Mouse (Mus musculus): ENCODE results near the gene Abhd10. TPM values are rescaled to one million over a fixed set of nuclear protein-coding genes. Genes with fewer than 3 reads are reported as not detected.

Gene Abhd10
- total RNA-seq, 2 experiments from 2014 or later = 18.2 to 25.0 TPM

DNA sequence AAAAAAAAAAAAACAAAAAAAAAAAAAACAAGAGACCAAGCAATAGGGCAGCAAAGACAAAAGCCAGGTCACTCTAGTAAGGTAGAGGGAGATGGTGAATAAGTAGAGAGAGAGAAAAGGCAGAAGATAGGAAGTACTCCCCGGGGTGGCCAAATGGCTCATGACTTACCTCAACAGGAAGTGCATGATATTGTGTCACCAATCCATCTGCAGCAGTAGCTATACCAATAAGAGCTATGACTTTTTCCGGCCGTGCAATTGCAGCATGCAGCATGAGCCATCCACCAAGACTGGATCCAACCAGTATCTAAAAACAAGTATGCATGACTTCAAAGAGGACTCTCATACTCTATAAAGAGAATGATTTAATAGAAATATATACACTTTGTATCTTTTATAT, 6.0 kb downstream of the Abhd10 start:
- ATAC-seq (replicated peaks; ENCODE audit: poor library complexity) = peak; percentile 92

DNA sequence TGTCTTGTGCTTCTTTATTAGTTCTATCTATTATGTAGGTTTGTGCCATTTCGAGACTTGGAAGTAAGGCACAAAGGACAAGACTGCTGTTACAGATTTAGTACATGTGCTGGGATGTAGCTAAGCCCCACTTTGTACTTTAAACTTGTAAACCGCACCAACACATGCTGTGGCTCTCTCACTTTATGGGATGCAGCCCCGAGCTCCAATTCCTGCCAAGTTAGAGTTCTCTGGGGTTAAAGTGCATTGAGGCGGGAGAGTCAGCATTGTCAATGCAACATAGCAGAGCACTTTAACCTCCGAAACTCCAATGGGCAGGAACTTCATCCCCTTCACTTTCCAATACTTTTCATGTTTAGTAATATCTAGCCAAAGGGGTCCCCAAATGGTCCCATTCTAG, 13.6 kb downstream of the Abhd10 start:
- no peak for ATAC-seq (replicated peaks; ENCODE audit: poor library complexity)

DNA sequence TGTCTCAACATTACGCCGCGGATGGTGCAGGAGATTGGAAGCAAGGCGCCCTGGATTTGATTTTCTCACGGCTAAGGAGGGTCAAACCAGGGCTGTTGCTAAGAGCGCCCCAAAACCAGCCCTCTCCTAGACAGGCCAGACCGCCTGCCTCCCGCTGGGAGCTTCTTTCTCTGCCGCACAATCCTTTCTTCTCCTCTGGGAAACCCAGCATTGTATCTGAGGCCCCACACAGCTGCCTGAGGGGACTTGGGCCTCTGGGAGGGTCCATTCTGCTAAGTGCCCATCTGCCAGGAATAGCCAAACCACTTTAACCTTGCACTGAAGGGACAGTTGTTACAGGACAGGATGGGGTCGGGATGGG, 18.0 kb downstream of the Abhd10 start:
- no peak for ATAC-seq (replicated peaks; ENCODE audit: poor library complexity)

DNA sequence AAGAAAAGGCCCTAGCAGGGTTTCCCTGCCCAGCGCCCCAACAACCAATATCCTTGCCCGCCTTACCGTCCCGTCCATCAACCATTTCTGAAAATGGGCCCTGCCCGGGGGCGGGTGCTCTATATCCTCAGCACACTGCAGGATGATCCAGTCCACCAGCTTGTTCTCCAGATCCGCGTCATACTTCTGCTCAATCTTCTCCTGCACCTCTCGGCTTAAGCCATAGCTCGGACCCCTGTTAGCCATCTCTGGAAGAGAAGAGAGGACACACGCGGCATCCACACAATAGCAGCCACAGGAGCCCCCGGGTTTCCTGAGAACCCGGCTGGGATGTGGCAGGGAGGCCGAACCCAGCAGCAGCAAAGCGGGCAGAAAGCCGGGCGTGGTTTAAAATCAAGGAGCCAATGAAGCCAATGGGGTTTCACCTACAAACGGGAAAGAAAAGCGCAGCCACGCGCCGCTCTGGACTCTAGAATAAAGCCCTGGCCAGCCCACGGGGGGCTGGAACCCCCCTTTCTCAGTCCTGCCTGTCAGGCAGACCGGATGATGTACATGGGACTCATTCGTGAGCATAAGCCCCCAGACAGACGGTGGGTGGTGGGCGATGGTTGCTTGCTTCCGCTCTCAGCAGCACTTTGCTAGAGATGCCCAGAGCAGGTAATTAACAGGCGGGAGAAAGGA, 18.6 kb downstream of the Abhd10 start, which contains the start of gene Tagln3:
Gene Tagln3 (minus strand): TSS at position 548 of the 681 bp plus-strand sequence.
- peak; percentile 57 for ATAC-seq (replicated peaks; ENCODE audit: poor library complexity)

DNA sequence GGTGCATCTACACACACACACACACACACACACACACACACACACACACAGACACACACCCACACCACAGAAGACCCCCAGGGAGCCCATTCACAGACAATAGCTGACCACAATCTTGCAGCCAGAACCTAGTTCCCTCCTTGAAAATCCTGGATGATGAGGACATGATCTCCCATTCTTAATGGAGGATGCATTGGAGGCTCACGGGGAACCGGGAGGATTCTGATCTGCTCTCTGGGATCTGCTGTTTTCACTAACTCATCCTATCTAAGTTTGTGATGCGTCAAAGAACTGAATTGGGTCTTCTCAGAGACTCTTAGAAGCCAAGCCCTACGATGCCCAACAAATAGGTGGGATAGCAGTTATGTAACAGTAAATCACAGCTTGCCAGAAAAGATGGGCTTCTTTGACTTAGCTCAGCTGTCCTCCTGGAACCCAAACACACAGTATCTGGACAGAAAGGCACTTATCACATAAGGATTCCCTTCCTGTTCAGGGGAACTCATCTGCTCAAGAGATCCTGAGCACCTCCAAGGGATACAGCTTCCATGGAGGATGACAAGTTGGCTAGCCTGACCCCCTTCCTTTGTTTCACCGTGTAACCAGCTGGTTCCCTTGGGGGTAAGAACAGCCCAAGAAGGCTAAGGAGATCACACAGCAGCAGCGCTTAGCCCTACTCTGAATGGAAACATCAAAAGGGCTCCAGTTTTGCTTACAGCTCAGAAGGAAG, 19.4 kb downstream of the Abhd10 start:
- ATAC-seq (replicated peaks; ENCODE audit: poor library complexity) = no peak

DNA sequence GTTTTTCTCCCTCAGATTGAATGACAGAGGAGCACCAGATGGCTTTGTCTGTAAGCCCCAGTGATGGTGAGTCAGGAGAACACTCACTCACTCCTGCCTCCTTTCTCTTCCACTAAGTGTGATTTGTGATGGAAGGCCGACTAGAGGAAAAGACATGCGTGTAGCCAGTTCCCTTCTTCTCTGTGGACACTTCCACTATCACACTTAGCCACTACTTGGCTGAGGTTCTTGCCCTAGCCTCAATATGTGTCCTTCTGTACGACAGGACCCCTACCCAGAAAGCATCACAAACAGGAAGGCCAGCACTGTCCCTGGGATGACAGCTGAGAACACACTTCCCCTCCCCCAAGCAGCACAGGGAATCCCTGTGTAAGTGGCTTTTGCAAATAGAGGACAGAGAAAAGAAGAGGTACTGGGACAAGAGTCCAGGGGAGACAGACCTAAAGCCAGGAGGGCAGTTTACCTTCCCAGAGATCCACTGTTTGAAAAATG, 20.2 kb downstream of the Abhd10 start:
- no peak for ATAC-seq (replicated peaks; ENCODE audit: poor library complexity)

DNA sequence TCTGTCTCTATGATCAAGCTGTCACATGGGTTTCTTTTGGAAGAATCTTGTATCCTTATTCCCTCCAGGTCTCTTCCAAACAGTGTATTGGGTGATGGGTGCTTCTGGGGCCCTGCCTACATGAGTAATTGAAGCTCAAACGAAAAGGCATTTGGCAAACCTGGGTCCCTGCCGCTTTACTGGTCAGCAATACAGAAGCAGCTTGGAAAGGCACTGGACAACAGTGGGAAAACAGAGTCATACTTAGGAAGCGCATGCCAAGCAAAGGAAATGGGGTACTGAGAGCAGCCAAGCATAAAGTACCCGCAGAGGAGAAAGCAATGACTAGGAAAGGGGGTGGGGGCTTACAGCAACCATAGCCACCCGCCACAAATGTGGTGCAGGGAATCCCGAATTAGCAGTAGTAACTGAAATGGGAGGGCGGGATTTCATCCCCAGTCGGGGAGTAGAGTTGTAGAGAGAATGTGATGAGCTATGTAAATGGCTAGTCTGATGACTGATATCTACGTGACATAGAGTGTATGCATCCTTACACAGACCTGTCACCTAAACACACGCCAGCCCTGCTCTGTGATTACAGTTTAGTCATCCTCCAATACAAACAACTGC, 22.6 kb downstream of the Abhd10 start:
- no peak for ATAC-seq (replicated peaks; ENCODE audit: poor library complexity)

DNA sequence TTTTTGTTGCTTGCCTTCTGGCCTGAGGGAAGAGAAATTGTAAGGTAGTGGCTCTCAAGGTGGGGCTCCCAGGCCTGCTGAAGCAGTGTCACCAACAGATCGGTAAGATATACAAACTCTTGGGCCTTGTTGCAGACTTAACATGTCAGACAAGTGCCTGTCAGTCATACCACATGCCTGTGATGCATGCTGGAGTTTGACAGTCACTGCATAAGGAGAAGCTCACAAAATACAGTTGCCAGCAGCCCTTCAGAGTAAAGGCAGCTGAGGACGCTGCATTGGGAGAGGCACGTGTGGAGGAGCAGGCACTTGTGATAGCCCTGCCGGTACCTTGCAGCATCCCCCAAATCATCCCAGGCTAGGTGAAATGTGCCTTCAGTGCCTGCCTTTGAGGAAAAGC, 24.5 kb downstream of the Abhd10 start:
- ATAC-seq (replicated peaks; ENCODE audit: poor library complexity) = no peak

DNA sequence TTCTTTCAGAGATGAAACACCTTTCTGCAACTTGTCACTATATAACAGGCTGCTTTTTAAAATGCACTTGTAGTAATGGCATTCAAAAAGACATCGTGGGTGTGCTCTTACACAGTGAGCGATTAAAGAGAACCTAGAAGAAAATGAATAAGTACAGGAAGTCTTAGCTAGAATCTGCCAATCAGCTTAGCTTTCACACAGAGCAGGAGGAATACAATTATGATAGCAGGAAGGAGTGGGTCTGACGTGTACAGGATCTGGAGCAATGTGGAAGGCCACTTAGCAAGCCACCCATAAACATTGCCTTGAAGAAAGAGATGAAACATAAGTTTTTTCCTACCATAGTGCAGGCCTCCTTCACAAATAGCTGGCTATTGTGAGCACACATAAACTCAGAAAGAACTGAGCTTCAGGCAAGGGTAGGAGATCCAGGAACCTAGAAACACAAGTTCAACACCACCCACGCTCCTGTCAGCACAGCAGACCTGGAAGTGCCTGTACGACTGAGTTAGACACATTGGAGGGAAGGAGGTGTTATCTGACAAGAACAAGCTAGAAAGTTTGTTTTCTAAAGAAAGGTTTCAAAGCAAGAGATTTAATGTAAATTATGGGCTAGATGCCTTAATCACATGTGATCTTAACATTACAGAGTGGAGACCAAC, 28.1 kb downstream of the Abhd10 start:
- ATAC-seq (replicated peaks; ENCODE audit: poor library complexity) = no peak

DNA sequence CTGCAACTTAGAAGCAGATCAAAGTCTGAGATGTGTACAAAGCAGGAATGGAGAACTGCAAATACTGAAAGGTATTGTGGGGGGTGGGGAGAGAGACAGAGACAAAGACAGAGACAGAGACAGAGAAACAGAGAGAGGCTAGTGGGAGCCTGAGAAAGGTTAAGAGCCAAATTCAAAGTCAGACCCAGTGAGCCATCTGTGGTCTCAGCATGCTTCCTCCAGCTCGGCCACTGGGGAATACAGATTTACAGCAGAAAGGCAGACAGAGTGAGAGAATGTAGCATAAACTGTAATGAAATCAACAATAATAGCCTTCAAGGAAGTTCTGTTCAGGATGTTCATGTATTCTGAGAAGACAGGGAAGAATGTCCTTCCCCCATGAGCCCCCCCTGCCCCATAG, 28.9 kb downstream of the Abhd10 start:
- no peak for ATAC-seq (replicated peaks; ENCODE audit: poor library complexity)

DNA sequence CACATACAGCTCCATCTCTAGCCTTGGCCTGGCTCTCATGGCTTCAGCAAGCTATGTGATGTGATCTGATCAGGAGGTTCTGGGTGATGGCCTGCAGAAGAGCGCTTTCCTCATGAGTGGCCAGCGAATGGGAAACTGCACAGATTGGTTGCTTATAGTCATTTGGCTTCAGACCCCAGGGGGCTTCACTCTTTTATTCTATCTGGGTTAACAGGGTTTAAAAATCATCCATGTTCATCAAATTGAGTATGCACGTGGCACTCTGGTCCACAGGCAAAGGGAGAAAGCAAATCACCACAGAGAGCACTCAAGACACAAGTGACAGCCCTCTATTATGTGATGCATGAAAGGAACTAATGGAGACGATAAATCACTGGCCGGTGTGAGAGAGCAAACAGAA, 29.5 kb downstream of the Abhd10 start:
- no peak for ATAC-seq (replicated peaks; ENCODE audit: poor library complexity)

DNA sequence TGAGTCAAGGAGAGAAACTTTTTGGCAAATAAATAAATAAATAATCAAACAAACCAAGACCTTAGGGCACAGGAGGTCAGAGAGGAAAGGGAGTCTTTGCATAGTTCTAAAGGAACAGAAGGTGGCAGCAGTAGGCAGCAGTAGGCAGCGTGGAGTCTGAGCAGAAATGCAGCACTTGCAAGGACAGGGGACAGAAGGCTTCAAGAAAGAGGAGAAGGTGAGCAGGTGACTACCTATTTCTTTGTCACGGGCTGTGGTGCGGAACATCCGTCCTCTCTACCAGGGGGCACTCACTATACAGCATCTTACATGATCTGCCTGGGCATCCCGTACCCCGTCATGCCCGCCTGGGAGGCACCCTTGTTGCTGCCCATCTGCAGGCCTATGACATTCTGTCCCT, 31.5 kb downstream of the Abhd10 start:
- peak; percentile 57 for ATAC-seq (replicated peaks; ENCODE audit: poor library complexity)

DNA sequence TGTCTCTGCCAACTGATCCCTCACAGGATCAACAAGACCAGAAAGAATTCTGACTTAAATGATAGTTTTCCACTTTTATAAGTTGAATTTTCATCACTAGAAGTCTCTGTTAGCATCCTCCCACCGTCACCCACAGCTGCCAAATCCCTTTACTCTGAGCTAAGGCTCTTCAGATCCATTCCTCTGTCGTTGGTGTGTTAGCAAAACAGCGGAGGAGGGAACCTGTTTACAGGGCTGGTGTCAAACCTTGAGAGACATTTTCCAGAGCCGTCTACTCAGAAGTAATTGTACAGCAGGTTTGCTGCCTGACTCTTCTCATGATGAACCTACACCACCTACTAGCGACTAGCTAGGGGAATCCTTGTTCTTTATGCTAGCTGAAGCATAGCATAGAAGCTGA, 43.5 kb downstream of the Abhd10 start:
- ATAC-seq (replicated peaks; ENCODE audit: poor library complexity) = no peak

DNA sequence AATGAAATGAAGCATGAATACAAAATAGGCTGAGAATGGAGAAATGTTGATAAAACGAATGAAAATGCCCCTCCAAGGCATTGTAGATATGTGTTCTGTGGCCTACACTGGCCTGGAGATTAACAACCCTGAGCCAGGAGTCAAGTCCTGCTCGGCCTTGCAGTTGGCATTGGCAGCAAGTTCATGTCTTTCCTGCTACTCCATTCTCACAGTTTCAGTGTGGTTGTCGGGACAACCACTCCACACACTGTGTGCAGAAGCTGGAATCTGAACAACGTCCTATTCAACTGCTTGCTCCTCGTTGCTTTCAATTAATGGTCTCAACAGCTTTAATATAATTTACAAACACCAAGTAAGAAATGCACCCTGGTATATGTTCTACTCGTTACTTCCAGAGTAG, 44.8 kb downstream of the Abhd10 start:
- ATAC-seq (replicated peaks; ENCODE audit: poor library complexity) = no peak

DNA sequence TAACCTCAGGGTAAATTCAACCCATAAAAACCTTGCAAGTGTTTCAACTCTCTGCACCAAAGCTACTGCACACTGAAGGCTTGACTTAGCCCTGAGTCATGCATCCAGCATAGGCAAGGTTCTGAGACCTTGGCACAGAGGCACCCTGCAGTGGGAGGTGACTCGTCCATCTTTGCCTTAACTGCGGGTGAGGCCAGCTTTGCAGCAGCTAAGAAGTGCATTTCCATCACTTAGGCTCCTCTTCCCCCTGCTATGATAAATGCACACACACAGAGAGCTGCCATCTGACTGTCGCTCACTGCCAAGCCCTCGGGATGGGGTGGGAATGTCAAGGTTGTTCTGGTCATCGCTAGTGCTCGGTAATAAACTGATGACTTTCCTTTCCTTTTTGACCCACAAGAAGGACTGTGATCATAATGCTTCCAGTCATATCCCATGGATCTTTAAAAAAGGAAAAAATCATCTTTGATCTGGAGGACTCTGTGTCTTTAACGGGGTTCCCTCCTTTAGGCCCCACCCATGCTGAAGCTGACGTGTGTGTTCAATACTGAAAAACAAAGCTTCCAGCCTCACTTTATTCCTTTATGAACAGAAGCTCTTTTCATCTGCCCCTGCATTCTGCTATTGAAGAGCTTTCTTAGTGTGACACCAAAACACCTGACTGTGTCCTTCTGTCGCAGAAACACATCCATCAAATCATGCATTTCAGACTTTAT, 47.2 kb downstream of the Abhd10 start:
- ATAC-seq (replicated peaks; ENCODE audit: poor library complexity) = no peak

DNA sequence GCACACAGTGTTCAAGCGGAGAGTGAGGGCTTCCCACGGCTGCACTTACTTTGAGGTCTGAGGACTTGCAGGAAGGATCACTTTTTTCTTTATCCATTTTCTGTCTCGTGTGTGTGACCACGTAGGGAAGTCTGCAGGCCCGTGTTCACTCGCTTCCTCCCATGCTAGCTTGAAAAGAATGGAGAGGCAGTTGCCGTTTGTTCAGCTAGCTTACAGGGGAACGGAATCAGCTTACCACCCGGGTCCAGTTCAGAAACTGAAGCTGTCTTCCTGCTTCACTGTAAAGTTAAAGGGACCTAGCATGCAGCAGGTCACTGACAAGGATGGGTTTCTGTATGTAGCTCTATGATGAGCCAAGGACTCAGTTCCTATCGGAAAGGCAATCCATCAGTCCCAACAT, 49.2 kb downstream of the Abhd10 start, which contains the start of gene Tmprss7:
Gene Tmprss7 (minus strand): TSS at position 101 of the 400 bp plus-strand sequence.
- ATAC-seq (replicated peaks; ENCODE audit: poor library complexity) = no peak

DNA sequence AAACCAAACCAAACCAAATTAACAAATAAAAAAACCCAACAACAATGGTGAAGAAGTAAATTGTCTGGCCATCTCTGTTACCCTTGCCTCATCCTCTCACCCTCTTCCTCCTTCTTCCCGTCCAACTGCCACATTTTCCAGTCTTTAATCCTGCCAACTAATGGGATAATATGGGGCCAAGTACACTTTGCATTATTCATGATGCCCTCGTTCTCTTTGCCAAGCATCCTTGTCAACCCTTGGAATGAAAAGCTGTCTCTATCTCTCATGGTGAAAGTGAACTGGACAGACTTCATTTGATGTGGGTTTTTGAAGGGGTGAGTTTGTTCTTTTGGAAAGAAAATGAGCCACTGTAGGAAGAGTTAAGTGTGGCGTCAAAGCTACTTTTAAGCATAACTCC, 49.9 kb downstream of the Abhd10 start:
- no peak for ATAC-seq (replicated peaks; ENCODE audit: poor library complexity)

DNA sequence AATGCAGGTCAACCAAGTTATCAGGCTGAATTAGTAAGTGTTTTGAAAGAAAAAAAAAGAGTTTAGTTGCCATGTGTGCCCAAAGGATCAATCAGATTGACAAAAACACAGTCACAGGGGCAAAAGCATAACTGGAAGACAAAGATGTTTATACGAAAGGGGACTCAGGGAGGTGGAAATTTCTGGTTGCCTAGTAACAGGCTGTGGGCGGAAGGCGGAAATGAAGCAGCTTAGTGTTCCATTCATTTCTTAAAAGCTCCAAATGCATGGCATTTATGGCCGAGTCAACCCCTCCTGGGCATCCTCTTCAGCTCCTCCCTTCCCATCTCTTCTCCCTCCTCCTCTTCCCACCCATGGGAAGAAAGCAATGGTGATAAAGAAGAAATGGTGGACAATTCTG, 52.6 kb downstream of the Abhd10 start:
- no peak for ATAC-seq (replicated peaks; ENCODE audit: poor library complexity)

DNA sequence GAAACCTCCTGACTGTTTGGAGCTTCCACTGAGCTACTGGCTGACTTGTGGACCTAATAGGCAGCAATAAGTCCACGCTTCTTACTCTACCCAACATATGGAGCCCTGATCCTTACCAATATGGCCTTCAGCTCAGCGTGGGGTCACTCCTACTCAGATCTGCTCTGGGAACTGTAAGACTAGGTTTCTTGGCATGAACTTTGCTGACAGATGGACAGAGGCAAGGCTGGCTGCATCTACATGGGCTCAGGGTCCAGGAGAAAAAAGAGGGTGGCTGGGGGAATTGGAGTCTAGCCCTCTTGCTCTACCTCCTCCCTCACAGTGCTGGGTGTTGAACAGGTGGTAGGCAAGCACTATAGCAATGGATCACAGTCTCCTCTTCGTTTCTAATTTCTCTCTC, 55.9 kb downstream of the Abhd10 start:
- no peak for ATAC-seq (replicated peaks; ENCODE audit: poor library complexity)

DNA sequence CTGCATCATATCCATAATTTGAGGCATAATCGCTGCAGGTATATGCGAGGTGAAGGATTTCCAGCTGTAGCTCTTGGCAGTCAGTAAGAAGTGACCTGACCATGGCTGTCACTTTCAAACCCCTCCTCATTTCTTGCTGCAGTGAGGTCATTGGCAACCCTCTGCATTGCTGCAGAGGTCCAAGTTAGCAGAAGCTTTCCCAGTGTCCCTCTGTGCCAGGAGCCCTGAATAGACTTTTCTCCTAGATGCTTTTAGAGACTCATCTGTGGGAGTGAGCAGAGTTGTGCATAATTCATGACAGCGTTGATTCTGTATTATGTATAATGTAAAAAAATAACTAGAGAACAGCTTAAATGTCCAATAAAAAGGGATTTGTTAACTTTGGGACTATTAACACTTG, 57.5 kb downstream of the Abhd10 start:
- ATAC-seq (replicated peaks; ENCODE audit: poor library complexity) = no peak

DNA sequence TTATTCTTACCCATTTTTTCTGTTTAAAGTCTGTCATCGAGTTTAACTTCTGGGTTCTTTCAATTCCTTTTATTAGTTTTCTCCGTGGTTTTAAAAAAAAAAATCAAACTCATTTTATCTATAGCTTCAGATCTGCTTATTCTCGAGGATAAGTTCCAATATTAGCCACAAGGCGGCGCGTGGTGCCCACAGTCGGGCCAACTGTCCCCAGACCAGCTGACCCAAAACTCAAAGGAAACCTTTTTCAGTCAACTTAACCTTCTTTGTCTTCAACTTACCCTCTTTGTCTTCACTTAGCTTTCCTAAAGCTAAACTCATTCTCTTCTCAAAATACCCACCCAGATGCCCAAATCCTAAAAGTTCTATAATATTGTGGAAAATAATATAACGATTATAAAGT, 57.9 kb downstream of the Abhd10 start:
- peak; percentile 91 for ATAC-seq (replicated peaks; ENCODE audit: poor library complexity)
